Mouse (Mus musculus): ENCODE measurements at regions not wholly inside any gene's neighbourhood (a gene's known extent, or its start where the extent isn't known, plus 50 kb on each side); places are given as distances from the start of the nearest gene placed in this dataset.

DNA sequence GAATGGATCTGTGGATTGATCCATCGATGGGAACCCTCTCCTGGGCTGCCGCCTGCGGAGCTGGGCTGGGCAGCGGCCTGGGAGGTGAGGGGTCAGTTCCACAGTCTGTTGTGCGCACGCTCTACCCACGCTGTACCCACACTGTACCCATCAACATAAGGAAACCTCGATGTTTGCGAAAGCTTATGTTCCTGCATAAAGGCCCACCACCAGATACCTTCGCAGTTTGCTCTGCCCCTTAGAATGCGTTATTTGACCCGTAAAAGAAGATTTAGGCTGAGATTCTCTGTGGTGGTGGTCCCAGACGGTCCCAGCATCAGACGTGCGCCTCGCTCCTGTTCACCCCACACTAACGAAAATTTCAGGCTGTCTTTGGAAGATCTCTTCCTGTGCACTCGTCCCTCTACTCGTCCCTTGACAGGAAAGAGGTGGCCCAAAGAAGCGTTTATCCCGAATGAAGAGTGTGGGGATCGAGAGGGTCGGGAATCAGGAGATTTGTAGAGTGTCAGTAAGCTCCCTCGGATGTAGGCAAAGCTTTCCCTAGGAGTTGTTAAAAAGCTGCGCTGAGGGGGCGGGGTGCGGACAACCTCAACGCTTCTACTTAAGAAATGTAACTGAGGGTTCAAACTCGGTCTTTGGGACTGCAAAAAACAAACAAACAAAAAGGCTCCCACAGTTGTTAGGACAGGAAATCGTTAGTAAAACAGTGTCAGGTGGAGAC, 123.9 kb downstream of the Tmem161b start:
- DNase-seq (ENCODE audit: low spot score in 2 of 2), result peak; percentile 68 to 74

- peak in 1 of 2 experiments; percentile 26 for DNase-seq (ENCODE audit: low spot score in 2 of 2)
These were observed 124.5 kb downstream of the Tmem161b start for GRCm38 (mm10) chr13:84346569-84346968.

GRCm38 (mm10) chr13:84347181-84347913, 125.3 kb downstream of the Tmem161b start:
- DNase-seq (ENCODE audit: low spot score in 2 of 2), result peak; percentile 73 to 83

DNA sequence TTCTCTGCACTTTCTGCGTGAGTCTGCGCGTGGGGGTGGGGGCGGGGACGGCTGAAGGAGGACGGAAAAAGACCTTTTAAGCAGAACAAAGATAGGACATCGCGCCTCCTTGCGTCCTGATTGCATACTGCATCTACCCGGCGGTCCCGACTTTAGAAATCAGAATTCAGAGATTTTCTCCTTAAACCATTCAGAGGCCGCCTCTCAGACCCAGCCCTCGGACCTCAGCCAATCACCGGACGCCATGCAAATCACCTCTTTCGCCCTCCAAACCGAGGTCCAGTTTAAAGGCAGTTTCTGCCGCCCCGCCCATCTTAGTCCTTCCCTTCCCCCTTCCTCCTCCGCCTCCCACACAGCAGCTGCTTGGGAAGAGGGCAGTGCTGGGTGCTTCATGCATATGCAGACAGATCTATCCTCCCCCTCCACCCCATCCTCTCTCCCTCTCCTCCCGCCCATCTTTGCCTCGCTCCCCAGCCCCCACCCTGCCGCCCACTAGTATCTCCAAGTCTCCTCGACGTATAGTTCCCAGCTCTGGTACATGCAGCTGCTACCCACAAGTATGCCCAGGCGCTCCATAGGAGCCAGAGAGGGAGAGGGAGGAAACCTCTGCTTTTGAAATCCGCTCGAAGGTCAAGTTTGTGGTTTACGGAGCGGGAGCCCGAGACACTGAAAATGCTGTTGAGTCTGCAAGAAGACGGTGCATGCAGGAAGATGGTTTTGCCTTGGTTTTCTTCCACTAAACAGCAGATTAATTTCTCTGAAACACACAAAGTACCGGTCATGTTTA, 126.0 kb downstream of the Tmem161b start:
- peak; percentile 99 for DNase-seq (ENCODE audit: low spot score in 2 of 2)

DNA sequence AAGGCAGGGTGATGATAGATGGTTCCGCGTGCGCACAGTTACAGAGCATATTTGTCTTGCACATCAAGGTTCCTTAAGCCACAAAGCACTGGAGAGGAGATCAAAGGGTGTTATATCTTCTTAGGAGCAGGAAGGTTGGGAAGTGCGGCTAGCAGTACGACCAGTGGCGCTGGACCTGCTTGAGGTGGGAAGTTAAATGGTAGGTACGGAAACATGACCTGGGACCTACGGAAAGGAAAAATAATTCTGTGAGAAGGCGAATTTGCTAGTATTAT, 126.5 kb downstream of the Tmem161b start:
- no peak for DNase-seq (ENCODE audit: low spot score in 2 of 2)

GRCm38 (mm10) chr13:84349001-84349720, 127.1 kb downstream of the Tmem161b start:
- DNase-seq (ENCODE audit: low spot score in 2 of 2), result peak; percentile 82 to 88

DNA sequence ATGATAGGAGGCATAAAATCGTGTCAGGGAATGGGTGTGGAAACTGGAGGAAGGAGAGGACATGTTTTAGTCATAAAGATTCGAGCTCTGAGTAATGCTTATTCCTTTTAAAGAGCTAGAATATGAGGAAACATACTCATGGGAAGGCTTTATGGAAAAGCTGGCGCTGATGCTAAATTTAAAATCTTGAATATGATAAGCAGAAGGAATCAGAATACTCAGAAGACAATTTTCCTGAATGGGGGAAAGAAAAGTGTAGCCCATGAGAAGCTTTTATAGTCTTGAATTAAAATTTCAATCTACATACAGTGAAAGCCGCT, 127.6 kb downstream of the Tmem161b start:
- DNase-seq (ENCODE audit: low spot score in 2 of 2), result no peak

DNA sequence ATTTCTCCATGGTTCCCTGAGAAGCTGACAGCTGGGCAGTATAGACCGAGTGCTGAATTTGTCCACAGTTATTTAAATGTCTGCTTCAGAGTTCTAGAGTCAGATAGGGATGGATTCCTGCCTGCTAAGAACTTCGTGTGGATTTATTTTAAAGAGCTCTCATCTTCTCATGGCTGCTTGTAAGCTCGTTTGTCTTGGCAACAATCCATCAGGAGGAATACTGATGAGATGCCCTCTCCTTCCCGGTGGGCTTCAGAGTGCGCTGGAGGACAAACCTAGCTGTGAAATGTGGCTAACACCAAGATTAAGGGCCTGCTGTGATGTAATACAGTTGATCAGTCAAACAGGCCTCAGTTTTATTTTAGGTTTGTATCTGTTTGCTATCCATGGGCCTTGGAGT, 128.7 kb downstream of the Tmem161b start:
- peak in 1 of 2 experiments; percentile 28 for DNase-seq (ENCODE audit: low spot score in 2 of 2)

DNA sequence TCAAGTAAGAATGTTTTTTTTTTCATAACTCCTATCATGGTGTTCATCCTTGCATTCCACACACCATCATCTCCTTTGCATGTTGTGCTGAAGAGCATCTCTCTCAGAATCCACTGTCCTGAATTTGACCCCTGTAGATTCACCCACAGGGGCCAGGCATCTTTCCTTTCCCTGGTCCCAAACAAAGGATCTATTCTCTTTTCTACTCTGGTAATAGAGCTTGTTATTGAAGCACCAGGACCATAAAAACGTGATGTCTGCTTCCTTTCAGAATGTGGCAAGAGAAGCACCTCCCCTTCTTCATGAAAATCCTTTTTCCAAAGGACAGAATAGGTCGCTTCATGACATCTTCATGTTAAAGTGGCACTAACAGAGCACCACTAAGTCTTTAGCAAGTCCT, 134.4 kb downstream of the Tmem161b start:
- DNase-seq (ENCODE audit: low spot score in 2 of 2), result no peak

- no peak for DNase-seq (ENCODE audit: low spot score in 2 of 2)
These were observed 138.4 kb downstream of the Tmem161b start for GRCm38 (mm10) chr13:84360536-84360935.

GRCm38 (mm10) chr13:84364069-84364468, 142.0 kb downstream of the Tmem161b start:
- no peak for DNase-seq (ENCODE audit: low spot score in 2 of 2)

GRCm38 (mm10) chr13:84365503-84365902, 143.4 kb downstream of the Tmem161b start:
- no peak for DNase-seq (ENCODE audit: low spot score in 2 of 2)

DNA sequence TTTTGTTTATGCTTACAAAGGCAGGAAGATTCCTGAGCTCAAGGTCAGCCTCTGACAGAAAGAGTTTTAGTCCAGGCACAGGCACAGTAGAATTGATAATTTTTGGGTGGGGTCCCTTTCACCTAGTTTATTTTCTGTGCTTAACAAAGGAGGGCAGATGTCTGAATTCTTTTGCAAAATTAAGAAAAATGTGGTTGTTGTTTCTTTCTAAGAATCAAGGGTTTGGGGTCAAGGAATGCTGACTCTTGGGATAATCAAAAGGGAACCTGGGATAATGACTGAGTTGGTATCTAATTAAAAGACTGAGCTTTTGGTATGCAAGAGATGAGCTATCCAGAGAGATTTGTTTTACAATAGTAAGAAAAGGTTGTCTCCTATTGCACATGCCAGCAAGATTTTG, 143.9 kb downstream of the Tmem161b start:
- DNase-seq (ENCODE audit: low spot score in 2 of 2), result no peak

DNA sequence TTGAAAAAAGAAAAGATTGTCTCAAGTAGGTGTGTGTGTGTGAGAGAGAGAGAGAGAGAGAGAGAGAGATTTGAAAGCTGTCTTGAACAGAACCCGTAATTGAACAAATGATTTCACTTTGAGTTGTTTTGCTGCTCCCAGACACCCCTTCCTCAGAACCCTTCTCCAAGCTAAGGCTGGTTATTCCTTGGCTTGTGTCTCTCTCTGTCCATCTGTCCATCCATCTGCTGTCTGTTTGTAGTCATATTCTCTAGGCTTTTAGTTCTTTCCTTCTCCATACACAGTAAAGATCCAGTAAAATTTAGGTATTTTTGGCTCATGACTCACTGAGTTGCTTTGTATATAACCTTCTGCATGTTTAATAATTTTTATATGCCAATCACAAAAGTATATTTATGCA, 144.7 kb downstream of the Tmem161b start:
- no peak for DNase-seq (ENCODE audit: low spot score in 2 of 2)

GRCm38 (mm10) chr13:84368225-84368624, 146.1 kb downstream of the Tmem161b start:
- no peak for DNase-seq (ENCODE audit: low spot score in 2 of 2)

- no peak for DNase-seq (ENCODE audit: low spot score in 2 of 2)
These were observed 152.7 kb downstream of the Tmem161b start for GRCm38 (mm10) chr13:84374711-84375257.

DNA sequence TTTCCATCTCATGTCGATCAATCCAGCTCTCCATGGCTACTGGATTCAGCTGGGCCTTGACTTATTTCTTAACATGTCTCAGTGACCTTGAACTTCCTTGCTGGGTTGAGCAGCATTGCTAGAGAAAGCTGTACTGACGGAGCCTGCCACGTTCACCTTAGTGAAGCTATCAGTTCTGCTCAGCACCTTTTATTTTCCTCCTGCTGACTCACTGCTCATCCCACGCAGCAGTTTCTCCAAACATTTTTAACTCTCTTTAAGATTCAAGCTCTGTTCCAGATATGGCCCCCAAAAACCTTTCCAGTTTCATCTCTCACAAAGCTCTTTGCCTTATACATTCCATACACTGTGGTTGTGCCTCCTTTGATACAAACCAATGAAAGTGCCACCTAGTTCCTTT, 153.8 kb downstream of the Tmem161b start:
- DNase-seq (ENCODE audit: low spot score in 2 of 2), result peak in 1 of 2 experiments; percentile 27

DNA sequence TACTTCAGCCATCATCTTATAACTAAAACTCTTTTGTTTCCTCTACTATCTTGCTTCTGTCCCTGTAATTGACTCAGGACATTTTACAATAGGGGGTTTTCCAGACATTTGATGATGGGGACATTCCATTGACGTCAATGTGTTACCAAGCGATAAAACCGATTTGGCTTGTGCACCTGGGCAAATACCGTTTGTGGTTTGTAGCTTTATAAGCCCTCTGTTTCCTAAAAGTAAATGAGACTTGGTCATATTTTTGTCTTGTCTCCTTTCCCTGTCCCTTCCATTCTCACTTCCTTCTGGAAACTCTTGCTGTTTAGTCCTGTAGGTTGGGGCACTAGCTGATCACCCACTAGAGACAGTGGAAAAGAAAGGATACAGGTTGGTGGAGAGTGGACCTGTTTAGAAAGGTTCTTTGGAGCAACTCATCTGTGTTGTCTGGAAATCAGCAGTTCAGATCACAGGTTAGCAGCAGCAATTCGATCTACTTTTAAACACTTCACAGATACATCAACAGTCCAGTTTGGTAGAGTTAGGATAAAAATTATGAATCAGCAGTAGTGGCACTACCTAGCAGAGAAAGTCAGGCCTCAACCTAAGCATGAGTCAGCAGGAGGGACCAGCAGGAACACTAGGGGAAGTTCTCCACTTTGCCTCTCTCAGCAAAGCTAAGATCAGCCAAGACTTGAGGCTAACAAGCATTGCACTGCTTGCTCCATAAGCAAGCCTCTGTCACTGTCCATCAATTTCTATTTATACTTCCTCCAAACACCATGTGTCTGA, 156.6 kb downstream of the Tmem161b start:
- no peak for DNase-seq (ENCODE audit: low spot score in 2 of 2)

DNA sequence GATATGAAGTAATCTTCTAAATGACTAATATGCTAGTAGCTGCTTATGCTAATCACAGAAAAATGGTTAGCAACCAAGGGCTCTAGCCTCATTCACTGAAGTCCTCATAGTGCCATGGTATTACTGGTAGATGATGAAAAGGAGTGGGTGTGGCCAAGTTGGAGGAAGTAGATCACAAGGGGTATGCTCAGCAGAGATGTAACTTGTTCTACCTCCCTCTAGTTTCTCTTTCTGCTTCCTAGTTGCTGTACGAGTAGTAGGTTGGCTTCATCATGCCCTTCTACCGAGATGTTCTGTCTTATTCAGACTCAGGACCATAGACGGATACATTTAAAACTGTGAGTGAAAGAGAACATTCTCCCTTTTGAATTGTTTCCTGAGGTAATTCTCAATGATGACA, 169.5 kb downstream of the Tmem161b start:
- DNase-seq (ENCODE audit: low spot score in 2 of 2), result no peak

GRCm38 (mm10) chr13:84398476-84399344, 176.6 kb downstream of the Tmem161b start:
- DNase-seq (ENCODE audit: low spot score in 2 of 2), result no peak

All from right cerebral cortex, postnatal 10 days (tissue).